Mouse (Mus musculus): ENCODE measurements at regions not wholly inside any gene's neighbourhood (a gene's known extent, or its start where the extent isn't known, plus 50 kb on each side); places are given as distances from the start of the nearest gene placed in this dataset.

- no peak overlapping the region for H3K4me3 ChIP-seq
- no peak overlapping the region for H3ac ChIP-seq (ENCODE audit: control insufficient read depth, insufficient read length)
- H3K79me2 ChIP-seq (ENCODE audit: control insufficient read depth, insufficient read depth): no peaks in the 10 kb centered on the region
- no peak for TF ChIP-seq MAX (IDR thresholded peaks at IDR 0.05; ENCODE audit: low read depth)
- no peak for TF ChIP-seq MYOD1 (IDR thresholded peaks at IDR 0.05; ENCODE audit: control insufficient read depth in 1 of 3, insufficient read length in 2 of 3, low read depth in 2 of 3)
- no peak for TF ChIP-seq CEBPB (IDR thresholded peaks at IDR 0.05; ENCODE audit: insufficient read depth, poor library complexity, severe bottlenecking)
- TF ChIP-seq TCF3 (IDR thresholded peaks at IDR 0.05; ENCODE audit: insufficient read length, low read depth): no peak
- TF ChIP-seq MYOG (IDR thresholded peaks at IDR 0.05; ENCODE audit: control insufficient read depth in 1 of 3, insufficient read depth in 1 of 3, insufficient read length in 2 of 3, low read depth in 2 of 3): no peak
- no peak for TF ChIP-seq SRF (IDR thresholded peaks at IDR 0.05; ENCODE audit: control insufficient read depth, insufficient read length, low read depth)
- TF ChIP-seq REST (IDR thresholded peaks at IDR 0.05; ENCODE audit: insufficient read depth, insufficient read length): no peak
- no peak for TF ChIP-seq POLR2A (IDR thresholded peaks at IDR 0.05; ENCODE audit: insufficient read length, low read depth)
- no peak for TF ChIP-seq TCF12 (IDR thresholded peaks at IDR 0.05; ENCODE audit: insufficient read depth, poor library complexity, severe bottlenecking)
- no peak overlapping the region for H3K4me2 ChIP-seq (ENCODE audit: low read depth)
- H3K27me3 ChIP-seq (ENCODE audit: control insufficient read depth, insufficient read depth, insufficient read length): no peaks in the 10 kb centered on the region
- H3K36me3 ChIP-seq (ENCODE audit: control insufficient read depth, insufficient read depth): no peaks in the 10 kb centered on the region
Measured at GRCm38 (mm10) chr17:62367937-62368336, 513.2 kb downstream of the Efna5 start.

GRCm38 (mm10) chr17:62358323-62358722 is 522.8 kb downstream of the Efna5 start:
- no peaks in the 10 kb centered on the region for H3K79me2 ChIP-seq (ENCODE audit: control insufficient read depth, insufficient read depth)
- TF ChIP-seq SRF (IDR thresholded peaks at IDR 0.05; ENCODE audit: control insufficient read depth, insufficient read length, low read depth): no peak
- no peak for TF ChIP-seq POLR2AphosphoS2 (IDR thresholded peaks at IDR 0.05; ENCODE audit: insufficient read length, low read depth)
- TF ChIP-seq POLR2A (IDR thresholded peaks at IDR 0.05; ENCODE audit: insufficient read length, low read depth): no peak
- peak in 1 of 3 experiments; percentile 56 for TF ChIP-seq MYOG (IDR thresholded peaks at IDR 0.05; ENCODE audit: control insufficient read depth in 1 of 3, insufficient read depth in 1 of 3, insufficient read length in 2 of 3, low read depth in 2 of 3)
- TF ChIP-seq TCF12 (IDR thresholded peaks at IDR 0.05; ENCODE audit: insufficient read depth, poor library complexity, severe bottlenecking): peak; percentile 3
- TF ChIP-seq MAX (IDR thresholded peaks at IDR 0.05; ENCODE audit: low read depth): no peak
- TF ChIP-seq MYOD1 (IDR thresholded peaks at IDR 0.05; ENCODE audit: control insufficient read depth in 1 of 3, insufficient read length in 2 of 3, low read depth in 2 of 3): peak in 2 of 3 experiments; percentile 40 to 55
- H3K4me2 ChIP-seq (ENCODE audit: low read depth): no peak overlapping the region
- no peak overlapping the region for H3K4me3 ChIP-seq
- H3ac ChIP-seq (ENCODE audit: control insufficient read depth, insufficient read length): no peak overlapping the region
- no peaks in the 10 kb centered on the region for H3K27me3 ChIP-seq (ENCODE audit: control insufficient read depth, insufficient read depth, insufficient read length)
- H3K36me3 ChIP-seq (ENCODE audit: control insufficient read depth, insufficient read depth): no peaks in the 10 kb centered on the region

- Histone ChIP-seq H3K27me3 (ENCODE audit: control insufficient read depth, insufficient read depth, insufficient read length) (no peaks in the 10 kb centered on the region), H3K4me2 (ENCODE audit: low read depth) (no peak overlapping the region), H3K4me3 (no peak overlapping the region), H3K79me2 (ENCODE audit: control insufficient read depth, insufficient read depth) (no peaks in the 10 kb centered on the region), H3K36me3 (ENCODE audit: control insufficient read depth, insufficient read depth) (no peaks in the 10 kb centered on the region), H3ac (ENCODE audit: control insufficient read depth, insufficient read length) (no peak overlapping the region)
- TF ChIP-seq MYOG (IDR thresholded peaks at IDR 0.05; ENCODE audit: control insufficient read depth in 1 of 3, insufficient read depth in 1 of 3, insufficient read length in 2 of 3, low read depth in 2 of 3) (no peak), POLR2A (IDR thresholded peaks at IDR 0.05; ENCODE audit: insufficient read length, low read depth) (no peak), USF1 (IDR thresholded peaks at IDR 0.05; ENCODE audit: low read depth) (no peak), CEBPB (IDR thresholded peaks at IDR 0.05; ENCODE audit: insufficient read depth, poor library complexity, severe bottlenecking) (no peak), POLR2AphosphoS2 (IDR thresholded peaks at IDR 0.05; ENCODE audit: insufficient read length, low read depth) (no peak), MAX (IDR thresholded peaks at IDR 0.05; ENCODE audit: low read depth) (no peak), MYOD1 (IDR thresholded peaks at IDR 0.05; ENCODE audit: control insufficient read depth in 1 of 3, insufficient read length in 2 of 3, low read depth in 2 of 3) (no peak), TCF3 (IDR thresholded peaks at IDR 0.05; ENCODE audit: insufficient read length, low read depth) (no peak), SRF (IDR thresholded peaks at IDR 0.05; ENCODE audit: control insufficient read depth, insufficient read length, low read depth) (no peak), REST (IDR thresholded peaks at IDR 0.05; ENCODE audit: insufficient read depth, insufficient read length) (no peak), E2F4 (IDR thresholded peaks at IDR 0.05; ENCODE audit: insufficient read depth) (no peak), TCF12 (IDR thresholded peaks at IDR 0.05; ENCODE audit: insufficient read depth, poor library complexity, severe bottlenecking) (no peak)
Measured at GRCm38 (mm10) chr17:62337890-62338557, 543.1 kb downstream of the Efna5 start.

GRCm38 (mm10) chr17:62330226-62330625 is 550.9 kb downstream of the Efna5 start:
- H3ac ChIP-seq (ENCODE audit: control insufficient read depth, insufficient read length): no peak overlapping the region
- no peak for TF ChIP-seq MAX (IDR thresholded peaks at IDR 0.05; ENCODE audit: low read depth)
- no peak for TF ChIP-seq REST (IDR thresholded peaks at IDR 0.05; ENCODE audit: insufficient read depth, insufficient read length)
- no peak for TF ChIP-seq TCF12 (IDR thresholded peaks at IDR 0.05; ENCODE audit: insufficient read depth, poor library complexity, severe bottlenecking)
- no peak for TF ChIP-seq TCF3 (IDR thresholded peaks at IDR 0.05; ENCODE audit: insufficient read length, low read depth)
- no peak for TF ChIP-seq CEBPB (IDR thresholded peaks at IDR 0.05; ENCODE audit: insufficient read depth, poor library complexity, severe bottlenecking)
- TF ChIP-seq MYOD1 (IDR thresholded peaks at IDR 0.05; ENCODE audit: control insufficient read depth in 1 of 3, insufficient read length in 2 of 3, low read depth in 2 of 3): no peak
- no peak overlapping the region for H3K4me2 ChIP-seq (ENCODE audit: low read depth)
- H3K27me3 ChIP-seq (ENCODE audit: control insufficient read depth, insufficient read depth, insufficient read length): no peaks in the 10 kb centered on the region
- no peaks in the 10 kb centered on the region for H3K36me3 ChIP-seq (ENCODE audit: control insufficient read depth, insufficient read depth)
- H3K79me2 ChIP-seq (ENCODE audit: control insufficient read depth, insufficient read depth): no peaks in the 10 kb centered on the region
- no peak overlapping the region for H3K4me3 ChIP-seq

- no peak overlapping the region for H3K4me3 ChIP-seq
- H3ac ChIP-seq (ENCODE audit: control insufficient read depth, insufficient read length): no peak overlapping the region
- H3K27me3 ChIP-seq (ENCODE audit: control insufficient read depth, insufficient read depth, insufficient read length): no peaks in the 10 kb centered on the region
- H3K36me3 ChIP-seq (ENCODE audit: control insufficient read depth, insufficient read depth): no peaks in the 10 kb centered on the region
- no peak overlapping the region for H3K4me2 ChIP-seq (ENCODE audit: low read depth)
- H3K79me2 ChIP-seq (ENCODE audit: control insufficient read depth, insufficient read depth): no peaks in the 10 kb centered on the region
- no peak for TF ChIP-seq MYOD1 (IDR thresholded peaks at IDR 0.05; ENCODE audit: control insufficient read depth in 1 of 3, insufficient read length in 2 of 3, low read depth in 2 of 3)
- no peak for TF ChIP-seq MYOG (IDR thresholded peaks at IDR 0.05; ENCODE audit: control insufficient read depth in 1 of 3, insufficient read depth in 1 of 3, insufficient read length in 2 of 3, low read depth in 2 of 3)
- no peak for TF ChIP-seq TCF12 (IDR thresholded peaks at IDR 0.05; ENCODE audit: insufficient read depth, poor library complexity, severe bottlenecking)
- no peak for TF ChIP-seq CEBPB (IDR thresholded peaks at IDR 0.05; ENCODE audit: insufficient read depth, poor library complexity, severe bottlenecking)
- TF ChIP-seq REST (IDR thresholded peaks at IDR 0.05; ENCODE audit: insufficient read depth, insufficient read length): no peak
Measured at GRCm38 (mm10) chr17:62326844-62327243, 554.3 kb downstream of the Efna5 start.

Data from myocyte (in vitro differentiated cells).